Mouse (Mus musculus) heart, embryonic 10.5 days (tissue): Measurements from ENCODE around the gene Dcps. TPM values are rescaled to one million over a fixed set of nuclear protein-coding genes. Genes with fewer than 3 reads are reported as not detected.

Source experiments
- DNase-seq: peaks from one replicate; pipeline ENCODE4 v3.0.0-alpha.2; 2017; ENCODE audit warnings: low spot score
- H3K27ac ChIP-seq: fragments of 300-500 bp; sonication (generic); 2 replicates; pipeline ENCODE4 v1.5.1; 2016; ENCODE audit warnings: mild to moderate bottlenecking
- H3K27me3 ChIP-seq: fragments of 300-500 bp; sonication (generic); 2 replicates; pipeline ENCODE4 v1.6.1; 2016; ENCODE audit warnings: mild to moderate bottlenecking; ENCODE audit not compliant: poor library complexity, insufficient read depth, severe bottlenecking
- H3K36me3 ChIP-seq: fragments of 300-500 bp; sonication (generic); 2 replicates; pipeline ENCODE4 v1.6.1; 2016; ENCODE audit warnings: mild to moderate bottlenecking, moderate library complexity
- H3K4me1 ChIP-seq: fragments of 300-500 bp; sonication (generic); 2 replicates; pipeline ENCODE4 v1.6.1; 2016; ENCODE audit warnings: mild to moderate bottlenecking
- H3K4me3 ChIP-seq: fragments of 300-500 bp; sonication (generic); 2 replicates; pipeline ENCODE4 v1.5.1; 2016; ENCODE audit warnings: mild to moderate bottlenecking, moderate library complexity
- H3K9me3 ChIP-seq: fragments of 300-500 bp; sonication (generic); 2 replicates; pipeline ENCODE4 v1.6.1; 2016; ENCODE audit warnings: mild to moderate bottlenecking, moderate library complexity
- WGBS: fragments of 180-500 bp; shearing (Covaris S2); methylation state at CpG from one replicate; pipeline ENCODE4 v1.1.7; 2016; 5-methylcytosine and 5-hydroxymethylcytosine counted together
- polyA plus RNA-seq: library from polyadenylated mRNA; unstranded; fragments of >200 nt; fragmentation: Nextera tagmentation; extraction: Ambion mirVana; gene quantifications from 2 replicates; pipeline ENCODE4 v1.2.1, GENCODE M21; 2016

Gene Dcps
- polyA plus RNA-seq, 1 experiment from 2014 or later, result 81.9 TPM

GRCm38 (mm10) chr9:35119168-35119567 is 56.7 kb downstream of the Dcps start, which contains the start of gene St3gal4:
Gene St3gal4, minus strand, starts transcription at chr9:35119268.
- 77% methylated on average over 6 of the region's 6 CpGs for WGBS
- Histone ChIP-seq H3K27ac (peak within 1 kb of the TSS; percentile 93; the same call in 1 of the 2 replicates), H3K4me3 (no peak within 1 kb of the TSS)

GRCm38 (mm10) chr9:35118563-35118962 is 57.3 kb downstream of the Dcps start:
- no peak overlapping the region; the same call in 1 of the 2 replicates for H3K27ac ChIP-seq
- WGBS, result 74% methylated on average over 2 of the region's 2 CpGs
- peaks cover 37% of the 10 kb centered on the region for H3K4me1 ChIP-seq
- DNase-seq, result no peak
- H3K27me3 ChIP-seq, result no peaks in the 10 kb centered on the region
- H3K4me3 ChIP-seq, result no peak overlapping the region
- peaks cover 13% of the 10 kb centered on the region; the same call in 1 of the 2 replicates for H3K36me3 ChIP-seq
- H3K9me3 ChIP-seq, result no peaks in the 10 kb centered on the region

More at GRCm38 (mm10) chr9:35119168-35119567, 56.7 kb downstream of the Dcps start, which contains the start of gene St3gal4:
- Histone ChIP-seq H3K27me3 (no peaks in the 10 kb centered on the region), H3K36me3 (peaks cover 13% of the 10 kb centered on the region; the same call in 1 of the 2 replicates), H3K9me3 (no peaks in the 10 kb centered on the region), H3K4me1 (peaks cover 34% of the 10 kb centered on the region)
- no peak for DNase-seq

- no peak for DNase-seq
- no peaks in the 10 kb centered on the region for H3K9me3 ChIP-seq
- H3K27me3 ChIP-seq, result no peaks in the 10 kb centered on the region
- peak overlapping the region; percentile 82 for H3K4me3 ChIP-seq
- H3K36me3 ChIP-seq, result peaks cover 12% of the 10 kb centered on the region; the same call in 1 of the 2 replicates
- peaks cover 35% of the 10 kb centered on the region for H3K4me1 ChIP-seq
- H3K27ac ChIP-seq, result peak overlapping the region; percentile 93
- 21% methylated on average over 15 of the region's 15 CpGs for WGBS
Observed at GRCm38 (mm10) chr9:35117384-35118295, 58.2 kb downstream of the Dcps start.

GRCm38 (mm10) chr9:35116391-35117381 is 59.2 kb downstream of the Dcps start:
- peak overlapping the region; percentile 93 for H3K27ac ChIP-seq
- WGBS, result under 1% methylated on average over 64 of the region's 84 CpGs

GRCm38 (mm10) chr9:35115804-35116203 is 60.1 kb downstream of the Dcps start:
- DNase-seq, result no peak
- H3K4me1 ChIP-seq, result peaks cover 44% of the 10 kb centered on the region
- H3K27me3 ChIP-seq, result no peaks in the 10 kb centered on the region
- H3K27ac ChIP-seq, result peak overlapping the region; percentile 93
- H3K9me3 ChIP-seq, result no peaks in the 10 kb centered on the region
- WGBS, result 45% methylated on average over 4 of the region's 4 CpGs
- H3K36me3 ChIP-seq, result peaks cover 3% of the 10 kb centered on the region; the same call in 1 of the 2 replicates
- H3K4me3 ChIP-seq, result peak overlapping the region; percentile 82

More at GRCm38 (mm10) chr9:35116391-35117381, 59.2 kb downstream of the Dcps start:
- H3K9me3 ChIP-seq, result no peaks in the 10 kb centered on the region
- peak overlapping the region; percentile 82 for H3K4me3 ChIP-seq
- peak; percentile 93 for DNase-seq
- H3K36me3 ChIP-seq, result peaks cover 7% of the 10 kb centered on the region; the same call in 1 of the 2 replicates
- H3K4me1 ChIP-seq, result peaks cover 42% of the 10 kb centered on the region
- H3K27me3 ChIP-seq, result no peaks in the 10 kb centered on the region

- Histone ChIP-seq H3K36me3 (peaks cover 3% of the 10 kb centered on the region; the same call in 1 of the 2 replicates), H3K27ac (peak overlapping the region; percentile 93), H3K27me3 (no peaks in the 10 kb centered on the region), H3K9me3 (no peaks in the 10 kb centered on the region), H3K4me1 (peaks cover 49% of the 10 kb centered on the region), H3K4me3 (peak overlapping the region; percentile 82)
- no peak for DNase-seq
- 62% methylated on average over 4 of the region's 4 CpGs for WGBS
Observed at GRCm38 (mm10) chr9:35115299-35115698, 60.6 kb downstream of the Dcps start.

GRCm38 (mm10) chr9:35114234-35114633 is 61.6 kb downstream of the Dcps start:
- Histone ChIP-seq H3K4me3 (no peak overlapping the region), H3K27ac (no peak overlapping the region), H3K27me3 (no peaks in the 10 kb centered on the region), H3K4me1 (peaks cover 60% of the 10 kb centered on the region), H3K36me3 (no peaks in the 10 kb centered on the region), H3K9me3 (no peaks in the 10 kb centered on the region)
- 88% methylated on average over 3 of the region's 3 CpGs for WGBS
- no peak for DNase-seq

GRCm38 (mm10) chr9:35111941-35112595 is 63.8 kb downstream of the Dcps start:
- no peaks in the 10 kb centered on the region; the same call in 1 of the 2 replicates for H3K36me3 ChIP-seq
- no peaks in the 10 kb centered on the region for H3K27me3 ChIP-seq
- 21% methylated on average over 19 of the region's 19 CpGs for WGBS
- H3K4me3 ChIP-seq, result peak overlapping the region; percentile 26; the same call in 1 of the 2 replicates
- DNase-seq, result peak; percentile 73
- H3K9me3 ChIP-seq, result no peaks in the 10 kb centered on the region
- H3K27ac ChIP-seq, result peak overlapping the region; percentile 72
- peaks cover 55% of the 10 kb centered on the region for H3K4me1 ChIP-seq

- Histone ChIP-seq H3K27ac (peak overlapping the region; percentile 72), H3K27me3 (no peaks in the 10 kb centered on the region), H3K36me3 (no peaks in the 10 kb centered on the region; the same call in 1 of the 2 replicates), H3K9me3 (no peaks in the 10 kb centered on the region), H3K4me3 (no peak overlapping the region), H3K4me1 (peaks cover 57% of the 10 kb centered on the region)
- peak; percentile 72 for DNase-seq
- 70% methylated on average over 7 of the region's 7 CpGs for WGBS
Observed at GRCm38 (mm10) chr9:35111446-35111845, 64.4 kb downstream of the Dcps start.

- Histone ChIP-seq H3K36me3 (no peaks in the 10 kb centered on the region; the same call in 1 of the 2 replicates), H3K27ac (peak overlapping the region; percentile 62; the same call in 1 of the 2 replicates), H3K9me3 (no peaks in the 10 kb centered on the region), H3K4me1 (peaks cover 58% of the 10 kb centered on the region), H3K4me3 (no peak overlapping the region), H3K27me3 (no peaks in the 10 kb centered on the region)
- no peak for DNase-seq
- 65% methylated on average over 4 of the region's 4 CpGs for WGBS
Observed at GRCm38 (mm10) chr9:35110567-35110966, 65.3 kb downstream of the Dcps start.

GRCm38 (mm10) chr9:35110051-35110450 is 65.8 kb downstream of the Dcps start:
- no peak overlapping the region for H3K4me3 ChIP-seq
- H3K4me1 ChIP-seq, result peaks cover 58% of the 10 kb centered on the region
- peak overlapping the region; percentile 62 for H3K27ac ChIP-seq
- H3K27me3 ChIP-seq, result no peaks in the 10 kb centered on the region
- H3K9me3 ChIP-seq, result no peaks in the 10 kb centered on the region
- WGBS, result 76% methylated on average over 5 of the region's 5 CpGs
- no peak for DNase-seq
- no peaks in the 10 kb centered on the region; the same call in 1 of the 2 replicates for H3K36me3 ChIP-seq

GRCm38 (mm10) chr9:35108916-35109315 is 66.9 kb downstream of the Dcps start:
- WGBS, result 57% methylated on average over 5 of the region's 5 CpGs
- H3K4me3 ChIP-seq, result no peak overlapping the region
- H3K27me3 ChIP-seq, result no peaks in the 10 kb centered on the region
- H3K36me3 ChIP-seq, result no peaks in the 10 kb centered on the region; the same call in 1 of the 2 replicates
- DNase-seq, result peak; percentile 73
- H3K4me1 ChIP-seq, result peaks cover 58% of the 10 kb centered on the region
- H3K9me3 ChIP-seq, result no peaks in the 10 kb centered on the region
- peak overlapping the region; percentile 59 for H3K27ac ChIP-seq
